Mouse (Mus musculus) right cerebral cortex, postnatal 14 days (tissue): ENCODE measurements around the gene Trp53inp2.
A peak's percentile ranks its signal among the peaks of the same experiment; 100 is the strongest.

Source experiments
- DNase-seq: peaks from one replicate; pipeline ENCODE4 v3.0.0; 2022

The Trp53inp2 gene

DNA sequence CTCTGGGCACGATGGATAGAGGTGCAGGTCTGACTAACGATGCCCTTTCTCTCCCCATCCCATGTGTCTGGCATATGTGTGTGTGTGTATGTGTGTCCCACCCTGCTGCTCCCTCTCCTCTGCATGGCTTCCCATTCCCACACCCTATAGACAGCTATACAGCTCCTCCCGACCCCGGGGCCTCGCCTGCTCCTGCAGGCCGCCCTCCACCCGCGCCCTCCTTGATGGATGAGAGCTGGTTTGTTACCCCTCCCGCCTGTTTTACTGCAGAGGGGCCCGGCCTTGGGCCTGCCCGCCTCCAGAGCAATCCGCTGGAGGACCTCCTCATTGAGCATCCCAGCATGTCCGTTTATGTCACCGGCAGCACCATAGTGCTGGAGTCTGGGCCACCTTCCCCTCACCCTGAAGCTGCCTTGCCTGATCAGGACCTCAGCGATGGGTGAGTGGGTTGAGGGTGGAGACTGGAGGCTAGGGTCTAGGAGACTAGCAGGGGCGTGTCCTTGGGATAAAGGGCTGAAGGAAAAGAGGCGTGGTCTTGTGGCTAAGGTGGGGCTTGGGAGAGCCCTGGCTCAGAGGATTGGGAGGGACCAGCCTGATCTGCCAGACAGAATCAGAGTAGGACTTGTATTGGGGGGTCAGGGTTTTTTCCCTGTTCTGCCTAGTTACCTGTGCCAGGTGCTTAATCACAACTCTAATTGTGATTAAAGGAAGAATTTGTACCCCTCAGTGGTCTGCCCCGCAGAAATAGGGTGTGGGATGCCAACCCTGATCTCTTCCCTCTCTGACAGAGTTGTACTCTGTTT lies 5.1 kb downstream of the Trp53inp2 start:
- no peak for DNase-seq

DNA sequence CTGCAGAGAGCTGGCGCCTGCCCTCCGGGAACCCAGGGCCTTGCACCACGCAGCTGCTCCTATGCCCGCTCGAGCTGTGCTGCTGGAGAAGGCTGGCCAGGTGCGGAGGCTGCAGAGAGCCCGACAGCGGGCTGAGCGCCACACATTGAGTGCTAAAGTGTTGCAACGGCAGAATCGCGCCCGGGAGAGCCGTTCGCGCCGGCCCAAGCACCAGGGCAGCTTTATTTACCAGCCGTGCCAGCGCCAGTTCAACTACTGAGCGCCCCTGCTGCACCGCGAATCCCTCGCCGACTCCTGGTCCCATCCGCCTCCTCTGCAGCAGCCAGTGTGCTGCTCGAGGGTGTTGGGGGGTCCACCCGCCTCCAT lies 5.7 kb downstream of the Trp53inp2 start:
- peak; percentile 29 for DNase-seq

DNA sequence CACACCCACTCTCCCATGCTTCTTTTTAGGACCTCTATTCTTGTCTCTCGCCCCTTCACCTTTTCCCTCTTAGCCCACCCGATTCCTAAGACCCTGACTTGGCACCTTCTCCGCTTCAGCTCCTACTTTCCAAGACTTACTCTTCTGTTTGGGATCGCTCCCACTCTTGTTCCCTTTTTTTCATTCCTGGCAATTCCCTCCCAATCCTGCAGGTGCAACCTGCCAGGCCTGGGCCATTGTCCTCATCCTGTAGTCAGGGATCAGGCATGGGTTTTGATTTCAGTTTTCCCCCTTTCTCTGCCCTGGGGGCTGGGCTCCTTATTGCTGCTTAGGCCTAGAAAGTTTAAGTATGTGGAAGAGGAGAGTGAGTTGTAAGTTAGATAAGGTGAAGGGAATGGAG lies 6.2 kb downstream of the Trp53inp2 start:
- no peak for DNase-seq

DNA sequence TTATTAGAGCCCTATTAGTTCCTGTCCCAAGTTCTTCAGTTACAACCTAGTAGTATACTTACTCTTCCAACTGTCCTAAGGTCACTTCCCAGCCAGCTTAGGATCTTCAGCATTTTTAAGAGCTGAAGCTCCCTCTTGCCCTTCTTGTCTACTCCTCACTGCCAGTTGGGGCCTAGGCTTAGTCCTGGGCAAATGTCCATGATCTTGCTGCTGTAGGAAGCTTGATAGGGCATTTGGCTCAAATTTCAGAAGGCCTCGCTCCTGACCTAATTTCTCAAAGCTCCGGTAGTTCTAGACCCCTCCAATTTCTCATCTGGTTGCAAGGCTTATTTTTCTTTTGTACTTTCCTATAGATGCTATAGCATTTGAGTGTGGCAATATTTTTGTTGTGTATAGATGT lies 7.7 kb downstream of the Trp53inp2 start:
- DNase-seq, result no peak

DNA sequence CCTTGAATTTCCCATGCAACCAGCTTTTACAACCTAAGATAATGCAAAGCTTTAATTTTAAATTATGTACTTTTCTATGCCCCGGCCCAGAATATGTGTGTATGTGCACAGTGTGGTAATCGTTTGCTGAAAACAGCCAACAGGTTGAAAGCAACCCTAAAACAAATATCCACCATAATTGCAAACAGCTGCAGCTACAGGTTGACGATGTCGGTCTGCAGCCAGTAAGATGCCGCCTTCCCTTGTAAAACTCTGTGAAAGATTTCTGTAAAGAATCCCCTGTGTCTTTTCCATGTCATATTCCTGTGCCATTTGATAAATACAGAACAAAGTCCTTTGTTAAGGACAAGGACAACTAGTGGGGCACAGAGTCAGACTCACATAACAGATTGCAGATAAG lies 13.7 kb downstream of the Trp53inp2 start:
- no peak for DNase-seq

DNA sequence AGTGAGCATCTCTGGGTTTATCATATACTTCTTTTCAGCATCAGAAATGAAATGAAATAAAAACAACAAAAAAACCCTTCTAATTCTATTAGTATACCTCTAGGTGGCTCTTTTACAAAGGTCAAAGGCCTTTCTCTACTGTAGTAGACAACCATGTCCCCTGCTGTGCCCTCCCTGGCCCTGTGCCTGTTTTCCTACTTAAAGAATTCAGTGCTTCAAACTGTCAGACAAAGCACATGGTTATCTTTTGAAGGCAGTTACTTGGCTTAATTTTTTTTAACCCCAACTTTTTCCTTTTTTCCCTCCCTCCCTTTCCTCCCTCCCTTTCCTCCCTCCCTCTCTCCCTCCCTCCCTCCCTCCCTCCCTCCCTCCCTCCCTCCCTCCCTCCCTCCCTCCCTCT lies 19.4 kb downstream of the Trp53inp2 start:
- DNase-seq, result no peak

DNA sequence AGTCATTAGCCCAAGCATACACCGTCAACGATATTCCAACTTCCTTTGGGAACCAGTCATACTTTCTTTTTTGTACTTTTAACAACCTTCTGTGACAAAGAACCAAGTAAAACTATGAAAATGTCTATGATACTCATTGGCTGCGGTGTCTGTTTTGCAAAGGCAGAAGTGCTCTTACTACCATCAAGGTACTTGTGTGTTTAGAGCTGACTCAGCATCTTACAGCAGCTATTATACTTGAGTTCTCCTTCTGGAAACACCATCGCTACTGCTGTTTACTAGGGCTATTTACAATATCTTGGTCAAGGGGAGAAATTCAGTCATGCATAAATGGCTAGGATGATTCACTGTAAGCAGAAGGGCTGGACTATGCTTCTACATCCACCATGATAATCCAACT lies 21.1 kb downstream of the Trp53inp2 start:
- DNase-seq, result no peak

DNA sequence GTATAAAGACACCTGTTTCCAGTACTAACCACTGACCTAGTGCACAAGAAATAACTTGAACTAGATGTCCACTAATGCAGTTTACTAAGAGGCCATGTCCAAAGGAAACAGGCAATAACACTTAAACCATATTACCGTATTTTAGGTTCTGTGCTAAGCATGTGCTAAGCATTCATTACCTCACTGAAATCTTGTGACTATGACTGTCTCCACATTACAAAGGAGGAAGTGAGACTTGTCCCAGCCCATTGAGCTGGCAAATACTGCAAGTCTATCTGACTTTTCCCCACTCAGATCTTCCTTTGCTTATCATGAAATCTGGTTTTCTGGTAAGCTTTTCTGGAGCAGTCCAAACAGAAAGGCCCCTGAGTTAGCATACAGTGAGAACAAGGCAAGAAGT lies 23.8 kb downstream of the Trp53inp2 start:
- no peak for DNase-seq

DNA sequence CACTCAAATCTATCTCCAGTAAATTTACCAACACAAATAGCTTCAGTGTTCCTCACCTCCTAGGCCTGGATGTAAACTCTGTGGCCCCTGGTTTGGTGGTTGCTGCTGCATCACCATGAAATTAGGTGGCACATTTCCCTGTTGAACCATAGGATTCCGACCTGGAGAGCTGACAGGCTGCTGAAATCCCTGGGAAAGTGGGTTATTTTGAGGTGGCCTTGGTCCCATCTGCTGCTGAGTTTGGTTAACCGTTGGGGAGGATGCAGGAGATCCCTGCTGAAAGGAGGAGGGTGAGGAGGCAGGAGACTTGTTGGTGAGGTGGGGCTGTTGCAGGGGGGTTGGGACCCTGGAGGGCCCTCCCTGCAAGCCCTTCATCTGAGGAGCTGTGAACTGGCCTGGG lies 40.1 kb downstream of the Trp53inp2 start:
- no peak for DNase-seq

DNA sequence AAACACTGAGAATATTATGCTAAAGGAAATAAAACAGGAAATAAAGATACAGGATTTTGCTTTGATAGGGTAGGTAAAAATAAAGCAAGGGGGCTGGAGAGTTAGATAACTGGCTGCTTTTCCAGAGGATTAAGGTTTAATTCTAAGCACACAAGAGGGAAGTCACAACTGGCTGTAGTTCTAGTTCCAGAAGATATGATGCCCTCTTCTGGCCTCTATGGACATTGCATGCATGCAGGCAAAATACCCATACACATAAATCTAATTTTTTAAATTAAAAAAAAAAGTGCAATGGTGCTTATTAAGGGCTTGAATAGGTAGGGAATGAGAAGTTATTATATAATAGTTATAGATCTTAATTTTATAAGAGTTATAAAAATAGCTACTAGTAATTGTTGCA lies 55.6 kb downstream of the Trp53inp2 start:
- DNase-seq, result no peak
